Mouse (Mus musculus) cerebellum, adult 11 months (tissue): Measurements from ENCODE around the gene Carmil1.

Source experiments
- DNase-seq: peaks from one replicate; pipeline ENCODE4 v3.0.0; 2022

Carmil1 gene

DNA sequence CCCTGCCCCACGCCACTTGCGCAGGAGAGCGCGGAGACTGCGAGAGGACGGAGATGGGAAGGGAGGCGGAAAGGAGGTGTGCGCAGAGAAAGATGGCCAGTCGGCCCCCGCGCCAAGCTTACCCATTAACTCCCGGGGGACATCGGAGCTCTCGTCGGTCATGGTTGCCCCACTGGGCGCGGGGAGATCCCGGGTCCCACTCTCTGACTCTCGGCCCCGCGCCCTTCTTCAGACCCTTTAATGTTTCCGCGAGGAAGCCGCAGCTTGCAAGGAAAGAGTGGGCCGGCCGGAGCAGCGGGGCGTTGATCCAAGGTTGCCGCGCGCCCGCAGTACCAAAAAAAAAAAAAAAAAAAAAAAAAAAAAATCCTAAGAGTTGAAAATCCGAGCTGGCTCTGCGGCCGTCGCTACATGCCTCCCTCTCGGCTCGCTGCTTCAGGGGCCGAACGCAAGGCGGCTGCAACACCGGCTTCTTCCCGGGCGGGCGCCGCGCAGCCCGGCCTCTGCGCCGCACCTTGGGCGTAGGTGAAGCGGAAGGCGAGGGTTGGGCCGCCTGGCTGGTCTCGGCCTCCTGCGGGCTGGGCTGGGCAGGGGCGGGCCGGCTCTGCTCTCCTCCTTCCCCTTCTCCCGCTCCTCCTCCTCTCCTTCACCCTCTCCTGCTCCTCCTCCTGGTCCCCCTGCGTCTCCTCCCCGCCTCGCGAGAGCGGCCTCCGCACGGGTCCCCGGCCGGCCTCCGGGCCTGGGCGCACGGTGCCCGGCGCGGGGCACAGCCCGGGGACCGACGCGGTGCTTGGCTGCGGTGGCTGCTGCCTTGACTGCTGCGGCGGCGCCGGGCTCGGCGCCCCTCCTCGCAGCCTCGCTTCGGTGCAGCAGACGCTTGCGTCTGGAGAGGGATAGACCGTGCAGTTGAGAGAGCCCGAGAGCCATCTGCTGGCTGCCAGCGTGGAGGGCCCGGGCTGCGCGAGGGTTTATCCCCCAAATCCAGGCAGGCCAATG, at the start of gene Carmil1:
Gene Carmil1 (minus strand): TSS at position 357 of the 993 bp plus-strand sequence.
- DNase-seq = peak; percentile 85

DNA sequence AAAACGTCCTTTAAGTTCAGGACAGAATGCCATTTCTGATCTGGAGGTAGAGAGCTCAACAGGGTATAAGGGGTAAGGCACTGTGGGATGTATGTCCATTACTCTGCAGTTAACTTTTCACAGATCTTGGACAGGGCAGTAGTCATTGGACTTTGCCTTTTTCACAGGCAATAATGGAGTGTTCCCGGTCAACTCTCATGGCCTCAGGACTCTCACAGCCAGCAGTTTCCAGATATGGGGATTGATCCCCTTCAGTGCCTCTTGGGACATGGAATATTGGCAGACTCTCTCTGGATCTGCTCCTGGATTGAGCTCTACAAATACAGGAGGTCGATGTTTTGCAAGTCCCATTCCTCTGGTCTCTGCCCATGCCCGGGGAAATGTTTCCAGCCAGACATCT, 49.5 kb upstream of the Carmil1 start:
- no peak for DNase-seq

DNA sequence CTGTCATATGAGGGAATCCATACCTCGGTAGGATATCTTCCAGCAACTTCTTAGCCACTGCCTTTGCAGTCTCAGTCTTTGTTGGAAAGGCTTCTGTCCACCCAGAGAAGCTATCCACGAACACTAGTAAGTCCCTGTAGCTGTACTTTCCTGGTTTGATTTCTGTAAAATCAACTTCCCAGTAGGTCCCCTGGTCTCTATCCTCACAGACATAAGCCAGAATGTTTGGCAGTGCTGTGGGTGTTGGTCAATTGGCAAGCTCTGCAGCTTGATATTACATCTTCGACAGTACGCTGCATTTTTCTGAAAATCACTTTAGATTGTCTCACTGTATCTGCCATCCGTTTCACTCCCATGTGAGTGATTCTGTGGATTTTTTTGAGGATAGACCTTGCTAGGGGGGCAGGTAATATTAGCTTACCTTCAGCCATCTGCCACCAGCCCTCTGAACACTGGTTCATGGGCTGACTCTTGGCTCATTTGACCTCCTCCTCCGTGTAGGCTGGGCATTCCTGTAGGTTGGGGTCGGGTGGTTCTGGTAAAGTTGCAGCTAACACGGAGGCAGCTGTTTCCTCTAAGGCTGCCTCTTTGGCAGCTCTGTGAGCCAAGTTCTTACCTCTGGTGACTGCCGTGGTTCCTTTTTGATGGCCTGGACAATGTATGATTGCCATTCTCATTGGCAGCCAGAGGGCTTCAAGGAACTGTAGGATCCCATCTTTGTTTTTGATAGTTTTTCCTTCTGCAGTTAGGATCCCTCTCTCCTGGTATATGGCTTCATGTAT, 47.6 kb upstream of the Carmil1 start:
- no peak for DNase-seq

DNA sequence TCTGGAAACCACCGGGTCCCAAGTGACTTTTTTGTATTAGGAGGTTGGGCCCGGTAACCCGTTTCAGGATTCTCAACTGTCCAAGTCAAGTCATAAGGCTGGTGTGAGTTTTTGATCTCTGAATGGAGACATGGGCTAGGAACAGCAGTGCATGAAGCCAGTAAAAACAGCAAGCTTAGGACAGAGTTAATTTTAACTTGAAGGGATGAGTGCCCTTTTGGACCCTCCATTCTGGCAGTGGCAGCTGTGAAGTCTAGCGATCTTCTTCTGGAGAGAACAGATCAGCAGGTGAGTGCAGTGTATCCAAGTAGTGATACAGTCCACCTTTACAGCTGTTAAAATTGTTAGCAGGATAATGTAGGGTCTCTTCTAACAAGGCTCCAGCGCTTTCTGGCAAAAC, 46.6 kb upstream of the Carmil1 start, which contains the start of gene Cmah:
Gene Cmah (plus strand): TSS at position 204 of the 400 bp plus-strand sequence.
- no peak for DNase-seq

DNA sequence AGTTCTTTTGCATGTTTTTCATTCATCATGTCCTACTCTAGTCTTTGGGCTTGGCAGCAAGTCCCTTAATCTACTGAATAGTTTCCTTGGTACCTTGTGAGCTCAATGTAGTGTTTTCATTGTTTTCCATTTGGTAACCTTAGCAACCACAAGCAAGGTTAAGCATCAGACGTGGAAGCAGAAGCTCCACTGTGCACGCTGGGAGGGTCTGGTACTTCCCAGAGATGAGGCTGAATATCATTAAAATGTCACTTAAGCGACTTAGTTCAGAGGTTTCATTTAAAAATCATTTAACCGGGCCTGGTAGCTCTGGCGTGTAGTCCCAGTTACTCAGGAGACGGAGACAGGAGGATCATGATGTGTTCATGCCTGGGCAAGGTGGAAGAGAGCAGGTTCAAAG, 40.7 kb upstream of the Carmil1 start:
- DNase-seq = no peak

- no peak for DNase-seq
Observed at GRCm38 (mm10) chr13:24318618-24319017, 38.0 kb upstream of the Carmil1 start.

- DNase-seq = no peak
Observed at GRCm38 (mm10) chr13:24316563-24316962, 36.0 kb upstream of the Carmil1 start.

- no peak for DNase-seq
Observed at GRCm38 (mm10) chr13:24311011-24311940, 30.7 kb upstream of the Carmil1 start.

- DNase-seq = no peak
Observed at GRCm38 (mm10) chr13:24306248-24306647, 25.7 kb upstream of the Carmil1 start.

GRCm38 (mm10) chr13:24305486-24305885, 24.9 kb upstream of the Carmil1 start:
- no peak for DNase-seq

GRCm38 (mm10) chr13:24297252-24297651, 16.7 kb upstream of the Carmil1 start:
- peak; percentile 31 for DNase-seq

DNA sequence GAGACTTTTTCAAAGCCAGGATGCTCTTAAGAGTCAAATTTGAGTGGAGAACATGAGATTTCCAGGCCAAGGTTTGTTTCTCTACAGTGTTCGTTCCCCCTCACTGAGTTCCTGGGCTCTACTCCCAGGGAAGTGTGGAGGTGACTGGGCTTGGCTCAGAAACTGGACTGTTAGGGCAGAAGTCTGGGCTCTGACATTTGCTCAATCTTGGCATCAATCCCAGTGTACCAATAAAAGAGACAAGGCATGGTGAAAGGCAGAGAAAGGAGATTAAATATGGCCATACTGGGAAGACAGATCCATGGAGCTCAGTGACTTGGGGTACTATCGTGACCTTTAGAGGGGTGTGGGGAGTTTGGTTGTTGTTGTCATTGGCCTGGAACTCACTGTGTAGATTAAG, 6.8 kb upstream of the Carmil1 start:
- DNase-seq = peak; percentile 24

DNA sequence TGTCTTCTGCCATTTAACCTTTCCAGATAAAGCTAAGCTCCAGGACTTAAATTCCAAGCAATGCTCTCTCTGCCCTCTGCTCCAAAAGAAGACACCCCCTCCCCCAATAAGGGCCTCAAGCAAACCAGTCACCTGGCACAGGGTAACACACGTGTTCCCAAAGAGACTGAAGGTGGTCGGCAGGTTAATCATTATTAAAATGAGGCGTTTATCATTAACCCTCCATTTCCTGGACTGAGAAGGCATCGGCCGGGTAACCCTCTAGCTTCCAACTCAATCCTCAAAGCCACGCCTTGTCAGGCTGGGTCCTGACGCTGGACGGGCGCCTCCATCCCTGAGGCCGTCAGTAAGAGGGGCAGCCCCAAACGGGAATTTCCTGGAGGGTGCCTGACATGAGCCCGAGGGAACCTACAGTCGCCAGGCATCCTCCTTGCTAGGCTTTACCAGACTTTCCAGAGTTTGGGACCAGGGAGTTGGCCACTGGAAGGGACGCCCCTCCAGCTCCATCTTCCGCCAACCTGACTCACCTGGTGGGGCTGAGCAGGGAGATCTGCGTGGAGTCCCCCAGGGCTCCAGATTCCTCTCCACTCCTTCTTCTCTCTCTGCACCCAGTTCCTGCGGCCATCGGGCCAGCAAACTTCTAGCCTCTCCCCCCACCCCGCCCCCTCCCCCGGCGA, 695 bp downstream of the Carmil1 start:
- peak; percentile 34 for DNase-seq

DNA sequence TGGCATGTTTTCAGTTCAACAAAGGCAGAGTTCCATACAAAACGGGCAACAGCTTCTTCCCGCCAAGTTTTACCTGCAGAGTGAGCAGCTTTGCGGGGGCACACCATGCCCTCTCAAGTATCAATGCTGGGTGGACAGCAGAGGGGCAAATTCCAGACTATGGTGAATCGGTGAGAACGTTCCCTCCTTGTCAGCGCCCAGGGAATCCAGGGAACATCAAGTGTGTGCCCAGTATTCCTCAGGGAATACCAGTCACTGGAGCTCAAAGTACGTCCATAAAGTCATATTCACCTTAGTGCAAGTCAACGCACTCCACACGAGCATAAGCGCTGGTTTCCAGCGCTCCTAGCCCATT, 1.2 kb downstream of the Carmil1 start:
- DNase-seq = peak; percentile 11

DNA sequence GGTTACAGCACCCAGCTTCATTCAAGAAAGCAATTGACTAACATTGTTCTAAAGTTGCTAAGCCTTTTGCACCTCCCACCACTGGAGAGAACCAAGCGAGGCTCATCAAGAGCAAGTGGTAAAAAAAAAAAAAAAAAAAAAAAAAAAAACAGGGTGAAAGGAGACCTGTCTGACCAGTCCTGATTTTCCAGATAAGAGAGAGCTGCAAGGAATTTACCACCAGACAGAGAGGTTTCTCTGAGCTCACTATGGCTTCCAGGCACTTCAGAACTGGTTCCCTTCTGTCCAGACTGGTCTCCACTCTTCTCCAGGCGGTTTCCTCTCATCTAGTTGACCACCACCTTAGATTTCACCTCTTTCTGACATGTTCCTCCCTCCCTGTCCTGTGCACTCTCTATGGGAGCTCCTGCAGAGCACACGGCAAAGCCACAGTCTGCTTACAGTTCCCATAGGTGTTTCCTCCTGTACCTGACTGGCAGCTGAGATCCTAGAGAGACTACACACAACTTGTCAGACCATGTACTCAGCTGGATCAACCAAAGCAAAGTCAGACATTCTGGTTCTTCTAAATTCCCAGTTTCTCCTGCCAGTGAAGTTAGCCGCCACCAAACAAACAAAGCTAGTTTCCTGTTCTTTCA, 7.7 kb downstream of the Carmil1 start:
- no peak for DNase-seq

- no peak for DNase-seq
Observed at GRCm38 (mm10) chr13:24269100-24269465, 11.5 kb downstream of the Carmil1 start.

- no peak for DNase-seq
Observed at GRCm38 (mm10) chr13:24268355-24269099, 12.1 kb downstream of the Carmil1 start.

DNA sequence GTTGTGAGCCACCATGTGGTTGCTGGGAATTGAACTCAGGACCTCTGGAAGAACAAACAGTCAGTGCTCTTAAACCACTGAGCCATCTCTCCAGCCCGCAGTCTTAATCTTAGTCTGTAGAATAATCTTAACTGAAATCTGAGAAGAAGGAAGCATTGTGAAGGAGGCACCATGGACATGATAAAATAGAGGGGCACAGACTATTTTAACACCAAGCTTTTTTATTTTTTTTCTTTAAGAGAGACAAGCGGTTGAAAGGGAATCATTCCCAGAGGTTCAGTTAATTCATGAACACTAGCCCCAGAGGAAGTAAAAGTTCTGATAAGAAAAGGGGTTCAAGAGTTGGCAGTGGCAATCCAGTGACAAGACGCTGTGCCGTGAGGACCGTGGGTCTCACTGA, 15.8 kb downstream of the Carmil1 start:
- no peak for DNase-seq

- no peak for DNase-seq
Observed at GRCm38 (mm10) chr13:24263560-24263959, 17.0 kb downstream of the Carmil1 start.

- peak; percentile 35 for DNase-seq
Observed at GRCm38 (mm10) chr13:24260751-24261591, 19.6 kb downstream of the Carmil1 start.
